Mouse (Mus musculus): ENCODE results near the gene Tpte. TPM values are rescaled to one million over a fixed set of nuclear protein-coding genes. Genes with fewer than 3 reads are reported as not detected.

Tpte gene
- polyA plus RNA-seq (2012; ENCODE audit: low replicate concordance), result not detected in 2 replicates

GRCm38 (mm10) chr8:22282999-22283491, at the start of gene Tpte:
Tpte (plus strand) TSS chr8:22283441.

GRCm38 (mm10) chr8:22398142-22398951, 115.1 kb downstream of the Tpte start, which contains the start of gene Slc25a15:
Slc25a15 (minus strand) TSS chr8:22398597.

GRCm38 (mm10) chr8:22411282-22411702, 128.1 kb downstream of the Tpte start, which contains the start of gene Mrps31:
Mrps31 (plus strand) TSS chr8:22411361.

Other genes starting within 250 kb of the Tpte start
- 0.60 and 2.2 TPM in 2 replicates for gene Atp7b, start 223.1 kb upstream of the Tpte start, polyA plus RNA-seq (2012; ENCODE audit: low replicate concordance)
- 0.41 and 1.0 TPM in 2 replicates for gene Alg11, start 222.7 kb upstream of the Tpte start, polyA plus RNA-seq (2012; ENCODE audit: low replicate concordance)
- not detected in 2 replicates for gene Nek5, start 158.4 kb upstream of the Tpte start, polyA plus RNA-seq (2012; ENCODE audit: low replicate concordance)
- gene Nek3, start 117.0 kb upstream of the Tpte start, polyA plus RNA-seq (2012; ENCODE audit: low replicate concordance), result 1.3 and 2.1 TPM in 2 replicates
- gene Ckap2, start 97.6 kb upstream of the Tpte start, polyA plus RNA-seq (2012; ENCODE audit: low replicate concordance), result 1.2 and 2.3 TPM in 2 replicates
- 5.9 and 8.5 TPM in 2 replicates for gene Vps36, start 90.6 kb upstream of the Tpte start, polyA plus RNA-seq (2012; ENCODE audit: low replicate concordance)
- 0.54 and 0.64 TPM in 2 replicates for gene Thsd1, start 56.1 kb upstream of the Tpte start, polyA plus RNA-seq (2012; ENCODE audit: low replicate concordance)
- gene Slc25a15, start 115.2 kb downstream of the Tpte start, polyA plus RNA-seq (2012; ENCODE audit: low replicate concordance), result 2.6 and 3.1 TPM in 2 replicates
- 0.78 and 2.0 TPM in 2 replicates for gene Mrps31, start 127.9 kb downstream of the Tpte start, polyA plus RNA-seq (2012; ENCODE audit: low replicate concordance)